Mouse (Mus musculus) myocyte (in vitro differentiated cells): ENCODE results near the gene Rnf180. TPM values are rescaled to one million over a fixed set of nuclear protein-coding genes. Genes with fewer than 3 reads are reported as not detected.

Experiments
- H3K27me3 ChIP-seq: one replicate; pipeline ENCODE4 v1.6.1; 2011; ENCODE audit not compliant: control insufficient read depth, insufficient read depth, insufficient read length
- H3K36me3 ChIP-seq: one replicate; pipeline ENCODE4 v1.6.1; 2011; ENCODE audit not compliant: control insufficient read depth, insufficient read depth
- H3K4me2 ChIP-seq: one replicate; pipeline ENCODE4 v1.6.1; 2011; ENCODE audit warnings: low read depth, control low read depth
- H3K4me3 ChIP-seq: one replicate; pipeline ENCODE4 v1.5.1; 2011; ENCODE audit warnings: mild to moderate bottlenecking, control low read depth, moderate library complexity
- H3K79me2 ChIP-seq: one replicate; pipeline ENCODE4 v1.6.1; 2011; ENCODE audit not compliant: control insufficient read depth, insufficient read depth
- H3ac ChIP-seq: one replicate; pipeline ENCODE4 v1.6.1; 2011; ENCODE audit not compliant: control insufficient read depth, insufficient read length
- CEBPB ChIP-seq: IDR thresholded peaks from 2 replicates; pipeline ENCODE4 v1.6.1; 2011; ENCODE audit warnings: mild to moderate bottlenecking, moderate library complexity; ENCODE audit not compliant: poor library complexity, insufficient read depth, severe bottlenecking
- E2F4 ChIP-seq: IDR thresholded peaks from one replicate; pipeline ENCODE4 v1.6.1; 2011; ENCODE audit warnings: mild to moderate bottlenecking, control low read depth, moderate library complexity; ENCODE audit not compliant: insufficient read depth
- MAX ChIP-seq: IDR thresholded peaks from one replicate; pipeline ENCODE4 v1.6.1; 2011; ENCODE audit warnings: low read depth, mild to moderate bottlenecking, control low read depth
- MYOD1 ChIP-seq, 3 experiments: IDR thresholded peaks; one replicate each; pipeline ENCODE4 v1.6.1; 2011; ENCODE audit warnings: control low read depth in 2 of 3, low read depth in 2 of 3, mild to moderate bottlenecking in 2 of 3, moderate library complexity in 1 of 3; ENCODE audit not compliant: insufficient read length in 2 of 3, control insufficient read depth in 1 of 3
- MYOG ChIP-seq, 3 experiments: IDR thresholded peaks; one replicate each; pipeline ENCODE4 v1.6.1; 2011; ENCODE audit warnings: control low read depth in 2 of 3, low read depth in 2 of 3, mild to moderate bottlenecking in 2 of 3; ENCODE audit not compliant: insufficient read length in 2 of 3, control insufficient read depth in 1 of 3, insufficient read depth in 1 of 3
- POLR2A ChIP-seq: IDR thresholded peaks from one replicate; pipeline ENCODE4 v1.6.1; 2011; ENCODE audit warnings: low read depth, mild to moderate bottlenecking, control low read depth, moderate library complexity; ENCODE audit not compliant: insufficient read length
- POLR2AphosphoS2 ChIP-seq: IDR thresholded peaks from one replicate; pipeline ENCODE4 v1.6.1; 2011; ENCODE audit warnings: low read depth, control low read depth; ENCODE audit not compliant: insufficient read length
- REST ChIP-seq: IDR thresholded peaks from one replicate; pipeline ENCODE4 v1.6.1; 2011; ENCODE audit warnings: mild to moderate bottlenecking, control low read depth, moderate library complexity; ENCODE audit not compliant: insufficient read depth, insufficient read length
- SRF ChIP-seq: IDR thresholded peaks from one replicate; pipeline ENCODE4 v1.6.1; 2011; ENCODE audit warnings: low read depth; ENCODE audit not compliant: control insufficient read depth, insufficient read length
- TCF12 ChIP-seq: IDR thresholded peaks from one replicate; pipeline ENCODE4 v1.6.1; 2011; ENCODE audit warnings: mild to moderate bottlenecking, control low read depth; ENCODE audit not compliant: poor library complexity, insufficient read depth, severe bottlenecking
- TCF3 ChIP-seq: IDR thresholded peaks from one replicate; pipeline ENCODE4 v1.6.1; 2011; ENCODE audit warnings: low read depth, control low read depth; ENCODE audit not compliant: insufficient read length
- USF1 ChIP-seq: IDR thresholded peaks from one replicate; pipeline ENCODE4 v1.6.1; 2011; ENCODE audit warnings: low read depth, mild to moderate bottlenecking, control low read depth, moderate library complexity
- polyA plus RNA-seq: library from polyadenylated mRNA; unstranded; fragments of >200 nt; fragmentation: generic; extraction: Trizol; gene quantifications from one replicate; pipeline ENCODE4 v1.2.1, GENCODE M21; 2012; ENCODE audit warnings: missing spikeins

Gene Rnf180
- polyA plus RNA-seq, 1 experiment, result not detected

- H3K27me3 ChIP-seq, result no peaks in the 10 kb centered on the region
- no peak for TF ChIP-seq CEBPB
- H3ac ChIP-seq, result no peak overlapping the region
- no peak overlapping the region for H3K4me2 ChIP-seq
- H3K36me3 ChIP-seq, result no peaks in the 10 kb centered on the region
- H3K79me2 ChIP-seq, result no peaks in the 10 kb centered on the region
- no peak overlapping the region for H3K4me3 ChIP-seq
Measured at GRCm38 (mm10) chr13:105089276-105089675, 205.3 kb downstream of the Rnf180 start.

- Histone ChIP-seq H3ac (no peak within 1 kb of the TSS), H3K4me3 (no peak within 1 kb of the TSS), H3K27me3 (no peaks in the 10 kb centered on the region), H3K36me3 (no peaks in the 10 kb centered on the region), H3K79me2 (no peaks in the 10 kb centered on the region), H3K4me2 (no peak within 1 kb of the TSS)
- no peak for TF ChIP-seq POLR2AphosphoS2
- no peak for TF ChIP-seq REST
- no peak for TF ChIP-seq USF1
- no peak for TF ChIP-seq E2F4
- no peak for TF ChIP-seq MYOD1 (IDR thresholded peaks at IDR 0.05; ENCODE audit: control insufficient read depth in 1 of 3, insufficient read length in 2 of 3, low read depth in 2 of 3)
- no peak for TF ChIP-seq POLR2A
- TF ChIP-seq CEBPB, result no peak
- TF ChIP-seq TCF12, result no peak
- TF ChIP-seq MYOG (IDR thresholded peaks at IDR 0.05; ENCODE audit: control insufficient read depth in 1 of 3, insufficient read depth in 1 of 3, insufficient read length in 2 of 3, low read depth in 2 of 3), result no peak
- no peak for TF ChIP-seq SRF
- TF ChIP-seq MAX, result no peak
- no peak for TF ChIP-seq TCF3
Measured at GRCm38 (mm10) chr13:105081862-105082261, 212.8 kb downstream of the Rnf180 start, which contains the start of gene 4933425L06Rik. 4933425L06Rik (plus strand) TSS chr13:105082122.

Other genes starting within 250 kb of the Rnf180 start
- gene Rgs7bp, start 239.9 kb downstream of the Rnf180 start, polyA plus RNA-seq, result under 0.01 TPM
- not detected for gene 4933425L06Rik, start 212.7 kb downstream of the Rnf180 start, polyA plus RNA-seq
- not detected for gene Htr1a, start 148.8 kb upstream of the Rnf180 start, polyA plus RNA-seq